Mouse (Mus musculus) E14TG2a.4 (cell line): ENCODE measurements around the gene Hbq1a.

Experiments
- H3K27me3 ChIP-seq: 2 replicates; pipeline ENCODE4 v1.6.1; 2014; ENCODE audit warnings: low read length, control low read depth; ENCODE audit not compliant: insufficient read depth
- H3K36me3 ChIP-seq: 2 replicates; pipeline ENCODE4 v1.6.1; 2014; ENCODE audit warnings: low read length, control low read depth; ENCODE audit not compliant: insufficient read depth
- H3K4me1 ChIP-seq: replicated peaks from 2 replicates; pipeline ENCODE4 v1.6.1; 2014; ENCODE audit warnings: low read depth, low read length, control low read depth
- H3K4me3 ChIP-seq: replicated peaks from 2 replicates; pipeline ENCODE4 v1.5.1; 2014; ENCODE audit warnings: mild to moderate bottlenecking, low read length
- H3K9me3 ChIP-seq: 2 replicates; pipeline ENCODE4 v1.6.1; 2014; ENCODE audit warnings: low read length, control low read depth
- CTCF ChIP-seq: conservative IDR thresholded peaks from 2 replicates; pipeline ENCODE4 v1.5.1; 2014; ENCODE audit warnings: low read length
- NANOG ChIP-seq: IDR thresholded peaks from 2 replicates; pipeline ENCODE4 v1.6.1; 2014; ENCODE audit warnings: borderline replicate concordance, low read length, mixed read lengths
- POU5F1 ChIP-seq: IDR thresholded peaks from 2 replicates; pipeline ENCODE4 v1.6.1; 2014; ENCODE audit warnings: low read length, borderline replicate concordance

The Hbq1a gene

DNA sequence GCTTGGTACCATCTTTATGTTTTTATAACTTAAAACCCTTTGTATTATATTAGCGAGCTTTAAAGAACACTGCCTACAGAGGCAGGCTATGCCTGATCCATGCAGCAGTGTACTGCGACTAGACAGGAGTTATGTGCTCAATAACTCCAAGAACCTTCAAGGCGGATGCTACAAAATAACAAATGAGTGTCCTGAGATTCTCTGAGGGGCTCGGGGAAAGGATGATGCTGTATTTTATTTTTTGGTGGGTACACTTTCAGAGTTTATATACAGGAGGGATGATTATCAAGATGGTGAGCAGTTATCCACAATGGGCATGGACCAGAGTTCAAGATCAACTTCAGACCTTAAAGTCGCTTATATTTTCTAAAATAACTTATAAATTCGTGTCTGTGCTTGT is 33.1 kb upstream of the Hbq1a start:
- Histone ChIP-seq H3K4me3 (peak overlapping the region; percentile 90), H3K4me1 (peaks cover 25% of the 10 kb centered on the region), H3K27me3 (peaks cover 28% of the 10 kb centered on the region), H3K9me3 (no peaks in the 10 kb centered on the region), H3K36me3 (peaks cover 18% of the 10 kb centered on the region)
- no peak for TF ChIP-seq NANOG
- no peak for TF ChIP-seq CTCF
- TF ChIP-seq POU5F1, result no peak

DNA sequence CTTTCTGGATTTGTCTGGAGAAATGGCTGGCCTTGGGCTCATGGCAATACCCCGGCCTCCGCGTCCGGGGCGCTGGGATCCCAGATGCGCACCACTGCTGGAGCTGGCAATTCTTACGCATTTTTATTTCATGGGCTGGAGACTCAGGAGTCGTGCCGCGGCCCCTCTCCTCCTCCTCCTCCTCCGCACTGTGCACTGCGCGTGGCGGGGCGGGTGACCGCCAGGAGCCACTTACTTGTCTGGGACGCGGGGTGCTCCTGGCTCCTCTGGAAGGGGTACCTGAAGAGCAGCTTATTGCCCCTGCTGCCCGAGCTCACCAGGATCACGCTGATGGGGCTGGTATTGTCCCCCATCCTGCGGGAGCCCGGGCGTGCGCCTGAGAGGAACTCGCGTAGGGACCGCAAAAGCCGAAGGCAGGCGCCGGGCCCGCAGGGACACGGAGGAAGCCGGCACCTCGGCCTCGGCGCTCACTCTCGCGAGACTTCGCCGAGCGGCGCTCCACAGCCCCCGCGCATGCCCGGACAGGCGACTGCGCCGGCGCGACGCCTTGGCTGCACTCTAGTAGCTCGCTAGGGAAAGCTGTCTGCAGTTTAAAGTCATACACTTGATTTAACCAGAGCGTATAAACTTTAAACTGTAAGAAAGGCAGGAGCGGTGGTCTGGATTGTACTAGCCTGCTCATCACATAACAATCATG is 32.5 kb upstream of the Hbq1a start, which contains the start of gene Nprl3:
Gene Nprl3 (minus strand): TSS at position 520 of the 697 bp plus-strand sequence.
- no peaks in the 10 kb centered on the region for H3K9me3 ChIP-seq
- H3K36me3 ChIP-seq, result peaks cover 12% of the 10 kb centered on the region
- TF ChIP-seq POU5F1 (no peak), NANOG (no peak), CTCF (no peak)
- H3K27me3 ChIP-seq, result peaks cover 32% of the 10 kb centered on the region
- H3K4me3 ChIP-seq, result peak within 1 kb of the TSS; percentile 90
- H3K4me1 ChIP-seq, result peaks cover 25% of the 10 kb centered on the region

DNA sequence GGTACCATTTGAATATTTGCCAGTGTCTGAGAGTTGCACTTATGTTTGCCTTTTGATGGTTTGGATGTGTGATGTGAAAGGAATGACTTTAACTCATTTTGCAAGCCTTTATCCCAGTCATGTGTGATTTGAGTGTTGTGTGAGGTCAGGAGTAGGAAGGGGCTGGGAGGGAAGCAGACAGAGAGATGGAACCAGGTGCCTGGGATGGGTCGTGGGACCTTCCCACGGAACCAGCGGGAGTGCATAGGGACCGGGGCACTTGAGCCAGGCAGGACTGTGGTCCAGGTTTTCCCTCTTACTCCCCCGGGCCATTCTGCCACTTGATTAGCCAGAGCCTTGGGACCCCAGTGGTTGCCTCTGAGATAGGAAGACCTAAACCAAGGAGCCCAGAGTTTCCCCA is 31.9 kb upstream of the Hbq1a start:
- Histone ChIP-seq H3K9me3 (no peaks in the 10 kb centered on the region), H3K4me3 (peak overlapping the region; percentile 90)

DNA sequence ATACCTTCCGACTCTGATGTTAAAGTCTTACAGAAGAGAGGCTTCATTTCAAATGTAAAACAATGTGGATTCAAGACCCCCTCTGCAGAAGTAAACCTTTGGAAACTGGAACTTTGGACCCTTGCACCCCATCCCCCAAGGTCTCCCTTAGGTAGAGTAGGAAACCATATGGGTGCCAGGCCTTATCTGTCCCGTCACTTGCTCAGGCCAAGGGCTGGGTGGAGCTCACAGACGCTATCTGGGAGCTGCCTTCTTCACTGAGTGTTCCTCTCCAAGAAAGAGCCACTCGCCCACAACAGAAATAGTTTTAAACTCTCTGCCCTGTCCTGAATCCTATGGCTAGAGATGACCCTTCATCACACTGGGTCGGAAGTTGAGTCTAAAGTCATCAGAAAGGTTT is 30.9 kb upstream of the Hbq1a start:
- peaks cover 16% of the 10 kb centered on the region for H3K4me1 ChIP-seq
- H3K4me3 ChIP-seq, result no peak overlapping the region
- 0 out of 2 replicates have a peak, but pooled peaks cover 3% of the 10 kb centered on the region for H3K36me3 ChIP-seq
- no peak for TF ChIP-seq POU5F1
- TF ChIP-seq CTCF, result no peak
- TF ChIP-seq NANOG, result no peak
- H3K27me3 ChIP-seq, result peaks cover 33% of the 10 kb centered on the region
- H3K9me3 ChIP-seq, result no peaks in the 10 kb centered on the region

More for the DNA sequence above, 31.9 kb upstream of the Hbq1a start:
- Histone ChIP-seq H3K27me3 (peaks cover 33% of the 10 kb centered on the region), H3K36me3 (peaks cover 6% of the 10 kb centered on the region), H3K4me1 (peaks cover 20% of the 10 kb centered on the region)
- no peak for TF ChIP-seq POU5F1
- TF ChIP-seq CTCF, result no peak
- TF ChIP-seq NANOG, result no peak

DNA sequence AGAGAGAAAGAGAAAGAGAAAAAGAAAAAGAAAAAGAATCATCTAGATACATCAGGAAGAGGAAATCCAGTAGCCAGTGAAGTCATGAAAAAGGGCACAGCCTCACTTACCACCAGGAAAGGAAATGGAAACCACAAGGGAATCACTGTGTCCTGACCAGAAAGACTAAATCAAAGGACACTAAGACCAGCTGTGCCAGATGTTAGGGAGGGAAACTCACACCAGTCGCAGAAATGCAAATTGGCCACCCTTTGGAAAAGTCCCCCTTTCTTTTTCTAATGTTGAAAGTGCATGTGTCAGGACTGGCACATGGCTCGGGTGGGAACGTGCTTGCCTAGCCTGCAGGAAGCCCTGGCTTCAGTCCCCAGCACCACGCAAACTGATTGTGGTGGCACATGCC is 28.7 kb upstream of the Hbq1a start:
- TF ChIP-seq CTCF, result no peak
- no peak for TF ChIP-seq NANOG
- TF ChIP-seq POU5F1, result no peak
- H3K9me3 ChIP-seq, result no peaks in the 10 kb centered on the region
- no peaks in the 10 kb centered on the region for H3K36me3 ChIP-seq
- H3K4me3 ChIP-seq, result no peak overlapping the region
- peaks cover 46% of the 10 kb centered on the region for H3K27me3 ChIP-seq
- peaks cover 12% of the 10 kb centered on the region for H3K4me1 ChIP-seq

DNA sequence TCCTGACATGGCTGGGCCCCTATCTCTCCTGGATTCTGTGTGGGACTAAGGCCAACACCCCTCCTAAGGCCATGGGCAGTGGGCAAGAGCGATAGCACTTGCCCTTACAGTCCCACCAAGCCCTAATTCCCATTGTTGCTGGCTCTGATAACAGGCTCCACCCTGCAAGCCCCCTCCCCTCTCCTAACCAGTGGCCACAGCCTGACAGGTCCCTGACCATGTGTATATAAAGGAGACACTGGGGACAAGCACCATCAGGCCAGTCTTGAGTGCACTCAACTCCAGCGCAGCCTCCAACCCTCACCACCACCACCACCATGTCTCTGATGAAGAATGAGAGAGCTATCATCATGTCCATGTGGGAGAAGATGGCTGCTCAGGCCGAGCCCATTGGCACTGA is 23.5 kb upstream of the Hbq1a start, which contains the start of gene Hba-x:
Gene Hba-x (plus strand): TSS at position 54 of the 400 bp plus-strand sequence.
- TF ChIP-seq CTCF, result no peak
- TF ChIP-seq NANOG, result no peak
- TF ChIP-seq POU5F1, result no peak
- Histone ChIP-seq H3K4me3 (no peak within 1 kb of the TSS), H3K36me3 (no peaks in the 10 kb centered on the region), H3K4me1 (peaks cover 14% of the 10 kb centered on the region), H3K9me3 (no peaks in the 10 kb centered on the region), H3K27me3 (peaks cover 74% of the 10 kb centered on the region)

DNA sequence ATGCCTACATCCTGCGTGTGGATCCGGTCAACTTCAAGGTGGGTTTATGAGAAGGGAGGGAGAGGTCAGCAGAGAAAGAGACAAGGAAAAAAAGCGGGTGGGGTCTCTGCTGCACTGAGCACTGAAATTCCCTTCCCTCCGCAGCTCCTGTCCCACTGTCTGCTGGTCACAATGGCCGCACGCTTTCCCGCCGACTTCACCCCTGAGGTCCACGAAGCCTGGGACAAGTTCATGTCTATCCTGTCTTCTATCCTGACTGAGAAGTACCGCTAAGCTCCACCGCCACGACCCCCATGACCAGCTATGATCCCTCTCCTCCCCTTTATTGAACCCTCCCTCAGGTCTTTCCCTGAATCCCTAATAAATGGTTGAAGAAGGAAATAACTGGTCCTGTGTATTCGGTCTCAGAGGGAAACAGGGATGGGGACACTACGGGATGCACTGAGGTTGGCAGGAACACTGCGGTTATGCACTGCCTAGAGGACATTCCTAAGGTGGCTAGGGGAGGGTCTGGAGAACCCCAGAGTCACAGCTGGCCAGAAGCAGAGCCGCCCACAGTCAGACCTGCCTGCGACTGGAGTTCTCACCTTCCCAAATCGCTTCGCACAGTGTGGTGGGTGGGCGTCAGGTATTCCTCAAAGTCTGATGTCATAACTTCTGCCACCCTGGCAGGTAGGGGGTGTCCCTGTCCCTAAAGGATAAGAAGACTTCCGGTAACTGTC is 22.0 kb upstream of the Hbq1a start:
- H3K27me3 ChIP-seq, result peaks cover 74% of the 10 kb centered on the region
- H3K4me1 ChIP-seq, result peaks cover 14% of the 10 kb centered on the region
- no peaks in the 10 kb centered on the region for H3K9me3 ChIP-seq
- TF ChIP-seq CTCF (no peak), POU5F1 (no peak), NANOG (no peak)
- H3K36me3 ChIP-seq, result no peaks in the 10 kb centered on the region
- peak overlapping the region; percentile 54 for H3K4me3 ChIP-seq

DNA sequence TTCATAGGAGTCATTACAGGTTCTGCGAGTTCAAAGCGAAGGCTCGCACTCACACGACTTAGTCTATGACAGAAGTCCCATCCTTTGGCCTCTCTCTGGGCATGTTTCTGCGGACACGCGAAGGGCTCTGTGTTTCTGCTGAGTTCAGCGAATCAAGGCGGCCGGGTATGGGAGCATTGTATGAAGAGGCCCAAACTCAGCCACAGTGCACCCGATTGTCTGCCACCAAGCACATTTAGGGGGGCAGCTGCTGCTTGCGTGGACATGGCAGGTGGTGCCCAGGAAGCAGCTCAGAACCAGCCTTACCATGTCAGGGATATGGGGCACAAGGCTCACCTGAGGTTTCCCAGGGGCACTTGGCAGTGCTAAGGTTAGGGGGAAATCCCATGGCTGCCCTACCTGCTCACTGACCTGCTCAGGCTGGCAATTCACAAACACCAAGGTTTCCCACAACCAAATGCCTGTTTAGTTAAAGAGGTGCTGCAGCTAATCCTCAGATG is 21.4 kb upstream of the Hbq1a start:
- Histone ChIP-seq H3K4me1 (peaks cover 14% of the 10 kb centered on the region), H3K4me3 (no peak overlapping the region; the same call in 1 of the 2 replicates), H3K36me3 (no peaks in the 10 kb centered on the region), H3K27me3 (peaks cover 74% of the 10 kb centered on the region), H3K9me3 (no peaks in the 10 kb centered on the region)
- TF ChIP-seq POU5F1 (no peak), CTCF (no peak), NANOG (no peak)
